Mouse (Mus musculus) erythroblast, embryonic 14.5 days (primary cell): ENCODE results near the gene Lifr.

Source experiments
- GATA1 ChIP-seq: IDR thresholded peaks from 2 replicates; pipeline ENCODE4 v1.6.1; 2012; ENCODE audit warnings: low read length, inconsistent platforms, mixed read lengths
- TAL1 ChIP-seq: IDR thresholded peaks from 3 replicates; pipeline ENCODE4 v1.6.1; 2012; ENCODE audit warnings: low read length, inconsistent platforms, mixed read lengths

GRCm38 (mm10) chr15:7060522-7060921, 29.9 kb upstream of the Lifr start:
- TF ChIP-seq GATA1 (no peak), TAL1 (no peak)
